Mouse (Mus musculus) liver, adult 2 months (tissue): ENCODE results near the gene Kif18b. TPM values are rescaled to one million over a fixed set of nuclear protein-coding genes. Genes with fewer than 3 reads are reported as not detected.

Experiments used
- DNase-seq: peaks from one replicate; pipeline ENCODE4 v3.0.0-alpha.2; 2011; ENCODE audit warnings: low read depth, low spot score; ENCODE audit errors: extremely low read depth
- H3K27ac ChIP-seq: fragments of 200-500 bp; replicated peaks from 2 replicates; pipeline ENCODE4 v1.5.1; 2012; ENCODE audit warnings: low read depth, mild to moderate bottlenecking, control low read depth, inconsistent platforms, low read length; ENCODE audit not compliant: insufficient read depth
- H3K27me3 ChIP-seq: fragments of 200-500 bp; 2 replicates; pipeline ENCODE4 v1.6.1; 2012; ENCODE audit warnings: mild to moderate bottlenecking, moderate library complexity, low read length, inconsistent platforms; ENCODE audit not compliant: control insufficient read depth, insufficient read depth
- H3K36me3 ChIP-seq: fragments of 200-500 bp; 2 replicates; pipeline ENCODE4 v1.6.1; 2012; ENCODE audit warnings: low read length, inconsistent platforms; ENCODE audit not compliant: control insufficient read depth, insufficient read depth
- H3K4me1 ChIP-seq: fragments of 200-500 bp; 2 replicates; pipeline ENCODE4 v1.6.1; 2011; ENCODE audit warnings: low read length; ENCODE audit not compliant: control insufficient read depth, insufficient read depth
- H3K4me3 ChIP-seq: fragments of 200-500 bp; 2 replicates; pipeline ENCODE4 v1.5.1; 2011; ENCODE audit warnings: low read depth, mild to moderate bottlenecking, control low read depth, low read length, moderate library complexity; ENCODE audit not compliant: insufficient read depth
- H3K79me2 ChIP-seq: fragments of 200-500 bp; 2 replicates; pipeline ENCODE4 v1.6.1; 2012; ENCODE audit warnings: inconsistent platforms, mild to moderate bottlenecking, low read length, moderate library complexity; ENCODE audit not compliant: control insufficient read depth, insufficient read depth
- H3K9ac ChIP-seq: fragments of 200-500 bp; 2 replicates; pipeline ENCODE4 v1.6.1; 2012; ENCODE audit warnings: low read depth, mild to moderate bottlenecking, control low read depth, inconsistent platforms, low read length
- CTCF ChIP-seq: fragments of 200-500 bp; IDR thresholded peaks from 2 replicates; pipeline ENCODE4 v1.5.1; 2011; ENCODE audit warnings: low read depth, low read length, control low read depth
- POLR2A ChIP-seq: fragments of 200-500 bp; IDR thresholded peaks from 2 replicates; pipeline ENCODE4 v1.6.1; 2011; ENCODE audit warnings: low read length, control low read depth; ENCODE audit not compliant: insufficient read depth; ENCODE audit errors: extremely low read depth
- WGBS: fragments of 180-500 bp; shearing (Covaris S2); methylation state at CpG from one replicate; pipeline ENCODE4 v1.1.7; 2018; 5-methylcytosine and 5-hydroxymethylcytosine counted together
- polyA plus RNA-seq: library from polyadenylated mRNA; depleted of rRNA; stranded (reverse); fragments of >200 nt; gene quantifications from 2 replicates; pipeline ENCODE4 v1.2.3, GENCODE M21; 2012
- total RNA-seq: library from RNA; depleted of rRNA; stranded (reverse); fragments of >200 nt; gene quantifications from 2 replicates; pipeline ENCODE4 v1.2.3, GENCODE M21; 2014

Gene Kif18b
- total and polyA plus RNA-seq, 2 experiments = 0.09 to 0.12 TPM

- no peak overlapping the region for H3K4me3 ChIP-seq
- no peaks in the 10 kb centered on the region for H3K27me3 ChIP-seq
- no peaks in the 10 kb centered on the region for H3K36me3 ChIP-seq
- no peak overlapping the region for H3K9ac ChIP-seq
- no peaks in the 10 kb centered on the region for H3K79me2 ChIP-seq
- WGBS = 70% methylated on average over 9 of the region's 9 CpGs
- H3K4me1 ChIP-seq = peaks cover 5% of the 10 kb centered on the region; the same call in 1 of the 2 replicates
- TF ChIP-seq CTCF = no peak
- TF ChIP-seq POLR2A = no peak
- H3K27ac ChIP-seq = no peak overlapping the region
- no peak for DNase-seq
These were observed 29.1 kb downstream of the Kif18b start for GRCm38 (mm10) chr11:102895779-102896178.

- Histone ChIP-seq H3K36me3 (no peaks in the 10 kb centered on the region), H3K9ac (no peak overlapping the region), H3K79me2 (no peaks in the 10 kb centered on the region), H3K4me1 (peaks cover 5% of the 10 kb centered on the region; the same call in 1 of the 2 replicates), H3K4me3 (no peak overlapping the region), H3K27me3 (no peaks in the 10 kb centered on the region), H3K27ac (no peak overlapping the region)
- 87% methylated on average over 4 of the region's 4 CpGs for WGBS
- no peak for TF ChIP-seq POLR2A
- no peak for TF ChIP-seq CTCF
- DNase-seq = no peak
These were observed 30.2 kb downstream of the Kif18b start for GRCm38 (mm10) chr11:102894716-102895115.

- Histone ChIP-seq H3K27ac (no peak overlapping the region), H3K79me2 (no peaks in the 10 kb centered on the region), H3K36me3 (no peaks in the 10 kb centered on the region), H3K4me1 (peaks cover 5% of the 10 kb centered on the region; the same call in 1 of the 2 replicates), H3K27me3 (no peaks in the 10 kb centered on the region), H3K9ac (peak overlapping the region; percentile 55), H3K4me3 (peak overlapping the region; percentile 18; the same call in 1 of the 2 replicates)
- TF ChIP-seq CTCF (peak; percentile 75), POLR2A (no peak)
- WGBS = 4% methylated on average over 43 of the region's 43 CpGs
- DNase-seq = peak; percentile 39
These were observed 31.8 kb downstream of the Kif18b start for GRCm38 (mm10) chr11:102893015-102893651.

GRCm38 (mm10) chr11:102890096-102890495 is 34.8 kb downstream of the Kif18b start:
- WGBS = 79% methylated on average over 5 of the region's 5 CpGs
- no peak for DNase-seq

GRCm38 (mm10) chr11:102888135-102888534 is 36.8 kb downstream of the Kif18b start:
- Histone ChIP-seq H3K27me3 (no peaks in the 10 kb centered on the region), H3K36me3 (no peaks in the 10 kb centered on the region), H3K9ac (no peak overlapping the region), H3K4me1 (0 out of 2 replicates have a peak, but pooled peaks cover under 1% of the 10 kb centered on the region), H3K27ac (no peak overlapping the region), H3K4me3 (no peak overlapping the region), H3K79me2 (no peaks in the 10 kb centered on the region)
- WGBS = 48% methylated on average over 3 of the region's 3 CpGs
- no peak for TF ChIP-seq POLR2A
- no peak for TF ChIP-seq CTCF
- no peak for DNase-seq

More at GRCm38 (mm10) chr11:102890096-102890495, 34.8 kb downstream of the Kif18b start:
- no peaks in the 10 kb centered on the region for H3K27me3 ChIP-seq
- no peak for TF ChIP-seq CTCF
- no peaks in the 10 kb centered on the region for H3K36me3 ChIP-seq
- no peak overlapping the region for H3K9ac ChIP-seq
- H3K4me3 ChIP-seq = no peak overlapping the region
- peaks cover 5% of the 10 kb centered on the region; the same call in 1 of the 2 replicates for H3K4me1 ChIP-seq
- H3K79me2 ChIP-seq = no peaks in the 10 kb centered on the region
- no peak overlapping the region for H3K27ac ChIP-seq

- 71% methylated on average over 4 of the region's 5 CpGs for WGBS
- H3K79me2 ChIP-seq = no peaks in the 10 kb centered on the region
- no peak overlapping the region for H3K27ac ChIP-seq
- DNase-seq = no peak
- H3K27me3 ChIP-seq = no peaks in the 10 kb centered on the region
- H3K4me3 ChIP-seq = no peak overlapping the region
- H3K9ac ChIP-seq = no peak overlapping the region
- TF ChIP-seq CTCF (no peak), POLR2A (no peak)
- H3K4me1 ChIP-seq = no peaks in the 10 kb centered on the region
- no peaks in the 10 kb centered on the region for H3K36me3 ChIP-seq
These were observed 37.5 kb downstream of the Kif18b start for GRCm38 (mm10) chr11:102887433-102887832.
